Mouse (Mus musculus) CH12.LX (cell line): ENCODE data around the gene Lmo1.

Source experiments
- JUN ChIP-seq: IDR thresholded peaks from 2 replicates; pipeline ENCODE4 v1.6.1; 2011; ENCODE audit warnings: low read depth, mild to moderate bottlenecking, low read length, improper control_type of control experiment, moderate library complexity; ENCODE audit not compliant: insufficient read depth
- TCF12 ChIP-seq: IDR thresholded peaks from 2 replicates; pipeline ENCODE4 v1.6.1; 2014; ENCODE audit warnings: low read depth, mild to moderate bottlenecking, inconsistent platforms, low read length, improper control_type of control experiment

- TF ChIP-seq TCF12 (no peak), JUN (no peak)
Measured at GRCm38 (mm10) chr7:109194850-109195249, 19.8 kb upstream of the Lmo1 start.
